Mouse (Mus musculus): ENCODE measurements around the gene Cldn22. TPM values are rescaled to one million over a fixed set of nuclear protein-coding genes. Genes with fewer than 3 reads are reported as not detected.

The Cldn22 gene
- polyA plus RNA-seq, 1 experiment from 2014 or later = not detected

GRCm38 (mm10) chr8:47847931-47848330 is 23.6 kb downstream of the Cldn22 start:
- no peak for ATAC-seq
- H3K9ac ChIP-seq (ENCODE audit: low read depth, low read length) = no peak overlapping the region
- H3K27ac ChIP-seq (ENCODE audit: low read length) = no peak overlapping the region
- WGBS = 98% methylated on average over 6 of the region's 6 CpGs
- H3K4me2 ChIP-seq (ENCODE audit: low read depth, low read length) = no peak overlapping the region
- H3K36me3 ChIP-seq (ENCODE audit: control insufficient read depth, insufficient read depth, low read length) = peaks cover 10% of the 10 kb centered on the region; the same call in 1 of the 2 replicates
- no peak overlapping the region for H3K4me3 ChIP-seq (ENCODE audit: low read length)
- no peaks in the 10 kb centered on the region for H3K27me3 ChIP-seq (replicated peaks; ENCODE audit: control insufficient read depth, insufficient read depth, low read length)
- peaks cover 9% of the 10 kb centered on the region; the same call in 1 of the 2 replicates for H3K4me1 ChIP-seq (ENCODE audit: control insufficient read depth, insufficient read depth, low read length)
- H3K9me3 ChIP-seq (ENCODE audit: control insufficient read depth, low read length) = no peaks in the 10 kb centered on the region

- no peak overlapping the region for H3K4me3 ChIP-seq (ENCODE audit: low read length)
- H3K9ac ChIP-seq (ENCODE audit: low read depth, low read length) = no peak overlapping the region
- no peaks in the 10 kb centered on the region for H3K9me3 ChIP-seq (ENCODE audit: control insufficient read depth, low read length)
- no peak overlapping the region for H3K4me2 ChIP-seq (ENCODE audit: low read depth, low read length)
- H3K4me1 ChIP-seq (ENCODE audit: control insufficient read depth, insufficient read depth, low read length) = peaks cover 11% of the 10 kb centered on the region; the same call in 1 of the 2 replicates
- 80% methylated on average over 8 of the region's 8 CpGs for WGBS
- H3K27me3 ChIP-seq (replicated peaks; ENCODE audit: control insufficient read depth, insufficient read depth, low read length) = no peaks in the 10 kb centered on the region
- peaks cover 10% of the 10 kb centered on the region; the same call in 1 of the 2 replicates for H3K36me3 ChIP-seq (ENCODE audit: control insufficient read depth, insufficient read depth, low read length)
- H3K27ac ChIP-seq (ENCODE audit: low read length) = no peak overlapping the region
- ATAC-seq = no peak
Observed at GRCm38 (mm10) chr8:47849842-47850241, 25.6 kb downstream of the Cldn22 start.

GRCm38 (mm10) chr8:47851824-47852502 is 27.7 kb downstream of the Cldn22 start:
- Histone ChIP-seq H3K27me3 (replicated peaks; ENCODE audit: control insufficient read depth, insufficient read depth, low read length) (no peaks in the 10 kb centered on the region), H3K27ac (ENCODE audit: low read length) (peak overlapping the region; percentile 71), H3K36me3 (ENCODE audit: control insufficient read depth, insufficient read depth, low read length) (peaks cover 10% of the 10 kb centered on the region; the same call in 1 of the 2 replicates), H3K4me1 (ENCODE audit: control insufficient read depth, insufficient read depth, low read length) (peaks cover 11% of the 10 kb centered on the region; the same call in 1 of the 2 replicates), H3K4me2 (ENCODE audit: low read depth, low read length) (peak overlapping the region; percentile 43), H3K4me3 (ENCODE audit: low read length) (peak overlapping the region; percentile 8), H3K9me3 (ENCODE audit: control insufficient read depth, low read length) (no peaks in the 10 kb centered on the region), H3K9ac (ENCODE audit: low read depth, low read length) (no peak overlapping the region)
- WGBS = 52% methylated on average over 12 of the region's 12 CpGs
- ATAC-seq = peak; percentile 86

- H3K27me3 ChIP-seq (replicated peaks; ENCODE audit: control insufficient read depth, insufficient read depth, low read length) = no peaks in the 10 kb centered on the region
- H3K36me3 ChIP-seq (ENCODE audit: control insufficient read depth, insufficient read depth, low read length) = 0 out of 2 replicates have a peak, but pooled peaks cover 7% of the 10 kb centered on the region
- WGBS = 75% methylated on average over 5 of the region's 5 CpGs
- H3K4me2 ChIP-seq (ENCODE audit: low read depth, low read length) = no peak overlapping the region; the same call in 1 of the 2 replicates
- no peak for ATAC-seq
- no peaks in the 10 kb centered on the region for H3K9me3 ChIP-seq (ENCODE audit: control insufficient read depth, low read length)
- H3K27ac ChIP-seq (ENCODE audit: low read length) = peak overlapping the region; percentile 71; the same call in 1 of the 2 replicates
- no peak overlapping the region for H3K4me3 ChIP-seq (ENCODE audit: low read length)
- peaks cover 11% of the 10 kb centered on the region; the same call in 1 of the 2 replicates for H3K4me1 ChIP-seq (ENCODE audit: control insufficient read depth, insufficient read depth, low read length)
- H3K9ac ChIP-seq (ENCODE audit: low read depth, low read length) = no peak overlapping the region
Observed at GRCm38 (mm10) chr8:47852737-47853136, 28.5 kb downstream of the Cldn22 start.

GRCm38 (mm10) chr8:47853356-47853755 is 29.1 kb downstream of the Cldn22 start:
- Histone ChIP-seq H3K9me3 (ENCODE audit: control insufficient read depth, low read length) (no peaks in the 10 kb centered on the region), H3K4me1 (ENCODE audit: control insufficient read depth, insufficient read depth, low read length) (peaks cover 11% of the 10 kb centered on the region; the same call in 1 of the 2 replicates), H3K27ac (ENCODE audit: low read length) (no peak overlapping the region), H3K36me3 (ENCODE audit: control insufficient read depth, insufficient read depth, low read length) (0 out of 2 replicates have a peak, but pooled peaks cover under 1% of the 10 kb centered on the region), H3K4me2 (ENCODE audit: low read depth, low read length) (no peak overlapping the region), H3K9ac (ENCODE audit: low read depth, low read length) (no peak overlapping the region), H3K27me3 (replicated peaks; ENCODE audit: control insufficient read depth, insufficient read depth, low read length) (no peaks in the 10 kb centered on the region), H3K4me3 (ENCODE audit: low read length) (no peak overlapping the region)
- no peak for ATAC-seq
- WGBS = 85% methylated on average over 5 of the region's 5 CpGs

- H3K4me3 ChIP-seq (ENCODE audit: low read length) = no peak overlapping the region
- H3K27me3 ChIP-seq (replicated peaks; ENCODE audit: control insufficient read depth, insufficient read depth, low read length) = no peaks in the 10 kb centered on the region
- ATAC-seq = no peak
- no peaks in the 10 kb centered on the region for H3K9me3 ChIP-seq (ENCODE audit: control insufficient read depth, low read length)
- no peak overlapping the region for H3K27ac ChIP-seq (ENCODE audit: low read length)
- H3K36me3 ChIP-seq (ENCODE audit: control insufficient read depth, insufficient read depth, low read length) = peaks cover 16% of the 10 kb centered on the region
- no peak overlapping the region for H3K9ac ChIP-seq (ENCODE audit: low read depth, low read length)
- whole genome bisulfite sequencing = 91% methylated on average over 12 of the region's 12 CpGs
- no peaks in the 10 kb centered on the region for H3K4me1 ChIP-seq (ENCODE audit: control insufficient read depth, insufficient read depth, low read length)
- no peak overlapping the region for H3K4me2 ChIP-seq (ENCODE audit: low read depth, low read length)
Observed at GRCm38 (mm10) chr8:47859259-47859658, 35.0 kb downstream of the Cldn22 start.

- no peak overlapping the region for H3K27ac ChIP-seq (ENCODE audit: low read length)
- no peaks in the 10 kb centered on the region for H3K9me3 ChIP-seq (ENCODE audit: control insufficient read depth, low read length)
- H3K4me2 ChIP-seq (ENCODE audit: low read depth, low read length) = no peak overlapping the region
- no peak overlapping the region for H3K9ac ChIP-seq (ENCODE audit: low read depth, low read length)
- peaks cover 20% of the 10 kb centered on the region for H3K36me3 ChIP-seq (ENCODE audit: control insufficient read depth, insufficient read depth, low read length)
- H3K4me1 ChIP-seq (ENCODE audit: control insufficient read depth, insufficient read depth, low read length) = no peaks in the 10 kb centered on the region
- no peak for ATAC-seq
- no peaks in the 10 kb centered on the region for H3K27me3 ChIP-seq (replicated peaks; ENCODE audit: control insufficient read depth, insufficient read depth, low read length)
- 85% methylated on average over 8 of the region's 8 CpGs for WGBS
- no peak overlapping the region for H3K4me3 ChIP-seq (ENCODE audit: low read length)
Observed at GRCm38 (mm10) chr8:47866568-47866967, 42.3 kb downstream of the Cldn22 start.

GRCm38 (mm10) chr8:47867067-47867466 is 42.8 kb downstream of the Cldn22 start:
- WGBS = 29% methylated on average over 8 of the region's 8 CpGs
- H3K36me3 ChIP-seq (ENCODE audit: control insufficient read depth, insufficient read depth, low read length) = peaks cover 20% of the 10 kb centered on the region
- peak; percentile 72 for ATAC-seq

GRCm38 (mm10) chr8:47872361-47873107 is 48.3 kb downstream of the Cldn22 start:
- peak; percentile 57 for ATAC-seq
- Histone ChIP-seq H3K4me3 (ENCODE audit: low read length) (no peak overlapping the region), H3K36me3 (ENCODE audit: control insufficient read depth, insufficient read depth, low read length) (no peaks in the 10 kb centered on the region), H3K9ac (ENCODE audit: low read depth, low read length) (no peak overlapping the region), H3K27ac (ENCODE audit: low read length) (no peak overlapping the region), H3K27me3 (replicated peaks; ENCODE audit: control insufficient read depth, insufficient read depth, low read length) (no peaks in the 10 kb centered on the region), H3K9me3 (ENCODE audit: control insufficient read depth, low read length) (no peaks in the 10 kb centered on the region), H3K4me2 (ENCODE audit: low read depth, low read length) (no peak overlapping the region), H3K4me1 (ENCODE audit: control insufficient read depth, insufficient read depth, low read length) (peaks cover 5% of the 10 kb centered on the region; the same call in 1 of the 2 replicates)
- WGBS = 54% methylated on average over 13 of the region's 13 CpGs

More at GRCm38 (mm10) chr8:47867067-47867466, 42.8 kb downstream of the Cldn22 start:
- H3K4me1 ChIP-seq (ENCODE audit: control insufficient read depth, insufficient read depth, low read length) = no peaks in the 10 kb centered on the region
- no peak overlapping the region for H3K4me3 ChIP-seq (ENCODE audit: low read length)
- H3K27ac ChIP-seq (ENCODE audit: low read length) = no peak overlapping the region
- H3K27me3 ChIP-seq (replicated peaks; ENCODE audit: control insufficient read depth, insufficient read depth, low read length) = no peaks in the 10 kb centered on the region
- H3K9me3 ChIP-seq (ENCODE audit: control insufficient read depth, low read length) = no peaks in the 10 kb centered on the region
- H3K4me2 ChIP-seq (ENCODE audit: low read depth, low read length) = no peak overlapping the region
- H3K9ac ChIP-seq (ENCODE audit: low read depth, low read length) = no peak overlapping the region
